Mouse (Mus musculus) midbrain, postnatal 0 days (tissue): ENCODE results near the gene Gm5134. TPM values are rescaled to one million over a fixed set of nuclear protein-coding genes. Genes with fewer than 3 reads are reported as not detected.

Experiments used
- ATAC-seq: fragments of 200-750 bp; cut with Nextera tagmentation; 2 replicates; pipeline ENCODE4 v1.8.0; 2017; ENCODE audit warnings: moderate number of reproducible peaks, mild to moderate bottlenecking, moderate TSS enrichment, moderate library complexity; ENCODE audit not compliant: low FRiP score
- DNase-seq: peaks from one replicate; pipeline ENCODE4 v3.0.0-alpha.2; 2015; ENCODE audit warnings: low spot score
- H3K27ac ChIP-seq: fragments of 300-500 bp; sonication (generic); 2 replicates; pipeline ENCODE4 v1.5.1; 2014; ENCODE audit warnings: low read depth, mild to moderate bottlenecking, low read length, mixed read lengths
- H3K27me3 ChIP-seq: fragments of 300-500 bp; sonication (generic); 2 replicates; pipeline ENCODE4 v1.6.1; 2014; ENCODE audit warnings: low read length, control low read depth, mixed read lengths; ENCODE audit not compliant: insufficient read depth
- H3K36me3 ChIP-seq: fragments of 300-500 bp; sonication (generic); 2 replicates; pipeline ENCODE4 v1.6.1; 2014; ENCODE audit warnings: low read length, control low read depth, mixed read lengths; ENCODE audit not compliant: insufficient read depth
- H3K4me1 ChIP-seq: fragments of 300-500 bp; sonication (generic); 2 replicates; pipeline ENCODE4 v1.6.1; 2014; ENCODE audit warnings: mild to moderate bottlenecking, control low read depth, antibody characterized with exemption, low read length, mixed read lengths; ENCODE audit not compliant: insufficient read depth
- H3K4me2 ChIP-seq: fragments of 300-500 bp; sonication (generic); 2 replicates; pipeline ENCODE4 v1.6.1; 2014; ENCODE audit warnings: low read depth, mild to moderate bottlenecking, low read length, mixed read lengths; ENCODE audit not compliant: poor library complexity, severe bottlenecking
- H3K4me3 ChIP-seq: fragments of 300-500 bp; sonication (generic); 2 replicates; pipeline ENCODE4 v1.5.1; 2014; ENCODE audit warnings: low read depth, mild to moderate bottlenecking, low read length, moderate library complexity
- H3K9ac ChIP-seq: fragments of 300-500 bp; sonication (generic); replicated peaks from 2 replicates; pipeline ENCODE4 v1.6.1; 2014; ENCODE audit warnings: mild to moderate bottlenecking, low read length, moderate library complexity, mixed read lengths; ENCODE audit not compliant: poor library complexity, severe bottlenecking
- H3K9me3 ChIP-seq: fragments of 300-500 bp; sonication (generic); 2 replicates; pipeline ENCODE4 v1.6.1; 2016; ENCODE audit warnings: low read length, control low read depth
- CTCF ChIP-seq: IDR thresholded peaks from 2 replicates; pipeline ENCODE4 v1.5.1; 2016; ENCODE audit warnings: antibody characterized with exemption, mild to moderate bottlenecking
- WGBS: fragments of 180-500 bp; shearing (Covaris S2); extraction: QIAGEN DNeasy Blood & Tissue Kit; methylation state at CpG from one replicate; pipeline ENCODE4 v1.1.7; 2014; 5-methylcytosine and 5-hydroxymethylcytosine counted together
- polyA plus RNA-seq: library from polyadenylated mRNA; unstranded; fragments of >200 nt; fragmentation: Nextera tagmentation; extraction: Ambion mirVana; gene quantifications from 2 replicates; pipeline ENCODE4 v1.2.1, GENCODE M21; 2015
- total RNA-seq: library from RNA; depleted of rRNA; stranded (reverse); fragments of >200 nt; gene quantifications from 2 replicates; pipeline ENCODE4 v1.2.3, GENCODE M21; 2014

Gm5134 gene
- total and polyA plus RNA-seq, 2 experiments from 2014 or later = not detected

- no peak overlapping the region for H3K4me3 ChIP-seq
- TF ChIP-seq CTCF = no peak
- no peaks in the 10 kb centered on the region for H3K27me3 ChIP-seq
- H3K27ac ChIP-seq = no peak overlapping the region
- DNase-seq (no peak), ATAC-seq (no peak)
- H3K4me1 ChIP-seq = no peaks in the 10 kb centered on the region
- no peak overlapping the region for H3K4me2 ChIP-seq
- H3K9ac ChIP-seq = no peak overlapping the region
- no peaks in the 10 kb centered on the region for H3K36me3 ChIP-seq
- WGBS = 94% methylated on average over 9 of the region's 10 CpGs
- H3K9me3 ChIP-seq = no peaks in the 10 kb centered on the region
Measured at GRCm38 (mm10) chr10:76025470-76026190, 71.3 kb downstream of the Gm5134 start.

- Histone ChIP-seq H3K27ac (no peak overlapping the region), H3K27me3 (no peaks in the 10 kb centered on the region), H3K9me3 (no peaks in the 10 kb centered on the region), H3K4me3 (no peak overlapping the region), H3K4me1 (no peaks in the 10 kb centered on the region), H3K4me2 (no peak overlapping the region), H3K36me3 (no peaks in the 10 kb centered on the region), H3K9ac (no peak overlapping the region)
- DNase-seq = no peak
- WGBS = 72% methylated on average over 11 of the region's 12 CpGs
- no peak for ATAC-seq
- TF ChIP-seq CTCF = no peak
Measured at GRCm38 (mm10) chr10:76027127-76028015, 73.1 kb downstream of the Gm5134 start.

- Histone ChIP-seq H3K9ac (no peak overlapping the region), H3K36me3 (no peaks in the 10 kb centered on the region), H3K4me3 (no peak overlapping the region), H3K4me1 (no peaks in the 10 kb centered on the region), H3K27me3 (no peaks in the 10 kb centered on the region), H3K27ac (no peak overlapping the region), H3K4me2 (no peak overlapping the region), H3K9me3 (no peaks in the 10 kb centered on the region)
- DNase-seq (no peak), ATAC-seq (no peak)
- no peak for TF ChIP-seq CTCF
- WGBS = 28% methylated on average over 4 of the region's 4 CpGs
Measured at GRCm38 (mm10) chr10:76028016-76028366, 73.7 kb downstream of the Gm5134 start.

- Histone ChIP-seq H3K4me1 (no peaks in the 10 kb centered on the region), H3K27me3 (no peaks in the 10 kb centered on the region), H3K4me2 (no peak overlapping the region), H3K36me3 (no peaks in the 10 kb centered on the region), H3K27ac (no peak overlapping the region), H3K4me3 (no peak overlapping the region), H3K9ac (no peak overlapping the region), H3K9me3 (no peaks in the 10 kb centered on the region)
- 80% methylated on average over 9 of the region's 9 CpGs for WGBS
- no peak for TF ChIP-seq CTCF
- DNase-seq (no peak), ATAC-seq (no peak)
Measured at GRCm38 (mm10) chr10:76028396-76028795, 74.1 kb downstream of the Gm5134 start.

GRCm38 (mm10) chr10:76029276-76029675 is 75.0 kb downstream of the Gm5134 start:
- ATAC-seq = no peak

GRCm38 (mm10) chr10:76030496-76030895 is 76.2 kb downstream of the Gm5134 start:
- no peak for ATAC-seq
- no peak for DNase-seq
- Histone ChIP-seq H3K9ac (no peak overlapping the region), H3K27me3 (no peaks in the 10 kb centered on the region), H3K36me3 (0 out of 2 replicates have a peak, but pooled peaks cover 3% of the 10 kb centered on the region), H3K27ac (no peak overlapping the region), H3K9me3 (no peaks in the 10 kb centered on the region), H3K4me2 (no peak overlapping the region), H3K4me1 (no peaks in the 10 kb centered on the region), H3K4me3 (no peak overlapping the region)
- WGBS = 71% methylated on average over 5 of the region's 5 CpGs
- TF ChIP-seq CTCF = no peak

More at GRCm38 (mm10) chr10:76029276-76029675, 75.0 kb downstream of the Gm5134 start:
- Histone ChIP-seq H3K9ac (no peak overlapping the region), H3K4me2 (no peak overlapping the region), H3K9me3 (no peaks in the 10 kb centered on the region), H3K27me3 (no peaks in the 10 kb centered on the region), H3K4me3 (no peak overlapping the region), H3K27ac (no peak overlapping the region), H3K4me1 (no peaks in the 10 kb centered on the region), H3K36me3 (no peaks in the 10 kb centered on the region)
- DNase-seq = no peak
- WGBS = 62% methylated on average over 5 of the region's 5 CpGs
- no peak for TF ChIP-seq CTCF
